Mouse (Mus musculus) left cerebral cortex, adult 8-10 months (tissue): ENCODE measurements around the gene Cd163. TPM values are rescaled to one million over a fixed set of nuclear protein-coding genes. Genes with fewer than 3 reads are reported as not detected.
"Not testable (repeated sequence)": the region's sequence is repeated elsewhere in the genome, so short reads cannot be mapped to it uniquely, and the experiment has no call there.

ENCODE experiments used
- DNase-seq, 2 experiments: peaks; one replicate each; pipeline ENCODE4 v3.0.0; 2022; ENCODE audit warnings: low spot score in 2 of 2
- total RNA-seq, 4 experiments: library from RNA; stranded (reverse); gene quantifications; 2 replicates each; pipeline ENCODE4 v1.2.4; 2022

Gene Cd163
- 1 to 10 TPM; 1.6 to 2.7 (median 2.1) TPM for total RNA-seq

DNA sequence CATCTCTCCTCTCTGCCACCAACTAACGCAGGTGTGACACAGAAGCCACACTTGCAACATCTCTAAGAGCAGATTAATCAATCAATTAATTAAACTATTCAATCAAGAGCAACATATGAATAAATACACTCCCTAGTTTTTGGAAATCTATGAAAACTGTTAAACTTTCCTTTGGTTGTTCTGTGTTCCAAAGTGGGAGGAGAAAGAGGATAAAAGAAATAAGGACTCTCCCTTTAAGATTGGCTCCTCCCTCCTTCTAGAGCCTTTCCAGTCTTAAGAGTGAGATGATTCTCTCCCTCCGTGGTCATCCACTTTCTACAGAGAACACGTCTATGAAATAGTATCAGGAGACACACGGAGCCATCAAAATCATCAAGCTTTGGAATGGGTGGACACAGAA is at the start of gene Cd163:
Cd163 (plus strand) TSS at position 301 of the 400 bp plus-strand sequence.
- DNase-seq = no peak

- no peak for DNase-seq
Observed at GRCm38 (mm10) chr6:124255721-124256470, 48.6 kb upstream of the Cd163 start.

- peak; percentile 14 to 42 for DNase-seq
Observed at GRCm38 (mm10) chr6:124260198-124260931, 44.1 kb upstream of the Cd163 start.

- peak; percentile 17 to 57 for DNase-seq
Observed at GRCm38 (mm10) chr6:124262696-124263095, 41.8 kb upstream of the Cd163 start.

DNA sequence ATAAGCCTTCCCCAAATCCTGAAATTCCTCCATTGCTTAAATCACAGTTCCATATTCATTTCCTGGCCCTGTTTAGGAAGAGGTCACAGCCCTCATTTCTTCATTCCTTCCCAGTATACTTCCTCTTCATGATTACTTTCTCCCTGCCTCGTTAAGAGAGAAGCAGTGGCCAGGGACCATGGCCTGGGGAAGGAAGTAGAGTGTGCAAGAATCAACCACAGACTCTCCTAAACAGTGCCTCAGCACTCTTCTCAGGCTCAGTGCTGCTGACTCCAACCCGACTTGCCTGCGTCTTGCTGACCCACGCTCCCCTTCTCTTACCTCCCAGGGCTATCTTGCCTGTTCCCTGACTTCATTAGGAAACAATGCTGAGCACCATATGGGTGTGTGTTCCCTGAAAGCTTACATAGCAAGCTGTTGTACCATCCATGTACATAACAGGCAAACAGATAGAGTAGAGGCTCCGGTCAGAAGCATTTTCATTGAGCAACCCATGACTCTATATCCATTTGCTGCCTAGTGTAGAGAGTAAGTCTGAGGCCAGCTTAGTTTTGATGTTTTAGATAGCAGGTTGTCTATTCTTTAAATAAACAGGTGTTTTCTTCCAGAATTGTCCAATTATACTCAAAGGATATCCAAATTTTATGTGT is 31.1 kb upstream of the Cd163 start:
- DNase-seq = no peak

GRCm38 (mm10) chr6:124277641-124278040 is 26.8 kb upstream of the Cd163 start:
- no peak for DNase-seq

DNA sequence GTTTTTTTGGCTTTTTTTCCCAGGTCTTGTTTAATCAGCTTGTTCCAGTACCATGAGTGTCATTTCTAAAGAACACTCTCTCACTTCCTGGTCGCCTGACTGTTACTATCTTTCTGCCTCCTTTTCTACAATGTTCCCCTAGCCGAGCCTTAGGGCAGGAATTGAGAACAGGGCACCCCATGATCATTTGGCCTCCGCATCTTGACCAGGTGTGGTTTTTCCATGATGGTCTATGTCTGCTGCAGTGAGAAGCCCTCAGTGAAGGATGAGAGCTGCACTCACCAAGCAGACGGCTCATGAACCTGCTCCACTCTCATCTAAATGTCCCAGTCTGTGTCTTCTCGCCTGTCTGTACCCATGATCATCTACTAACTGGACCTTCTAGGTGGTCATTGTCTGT is 26.2 kb upstream of the Cd163 start:
- DNase-seq = no peak

GRCm38 (mm10) chr6:124282731-124283130 is 21.7 kb upstream of the Cd163 start:
- no peak for DNase-seq

- DNase-seq = not testable (repeated sequence)
Observed at GRCm38 (mm10) chr6:124297378-124297777, 7.1 kb upstream of the Cd163 start.

- no peak for DNase-seq
Observed at GRCm38 (mm10) chr6:124301447-124302192, 2.8 kb upstream of the Cd163 start.

- DNase-seq = no peak
Observed at GRCm38 (mm10) chr6:124308935-124309334, 4.5 kb downstream of the Cd163 start.

GRCm38 (mm10) chr6:124312292-124312691 is 7.8 kb downstream of the Cd163 start:
- DNase-seq = no peak

- no peak for DNase-seq
Observed at GRCm38 (mm10) chr6:124320371-124320770, 15.9 kb downstream of the Cd163 start.

DNA sequence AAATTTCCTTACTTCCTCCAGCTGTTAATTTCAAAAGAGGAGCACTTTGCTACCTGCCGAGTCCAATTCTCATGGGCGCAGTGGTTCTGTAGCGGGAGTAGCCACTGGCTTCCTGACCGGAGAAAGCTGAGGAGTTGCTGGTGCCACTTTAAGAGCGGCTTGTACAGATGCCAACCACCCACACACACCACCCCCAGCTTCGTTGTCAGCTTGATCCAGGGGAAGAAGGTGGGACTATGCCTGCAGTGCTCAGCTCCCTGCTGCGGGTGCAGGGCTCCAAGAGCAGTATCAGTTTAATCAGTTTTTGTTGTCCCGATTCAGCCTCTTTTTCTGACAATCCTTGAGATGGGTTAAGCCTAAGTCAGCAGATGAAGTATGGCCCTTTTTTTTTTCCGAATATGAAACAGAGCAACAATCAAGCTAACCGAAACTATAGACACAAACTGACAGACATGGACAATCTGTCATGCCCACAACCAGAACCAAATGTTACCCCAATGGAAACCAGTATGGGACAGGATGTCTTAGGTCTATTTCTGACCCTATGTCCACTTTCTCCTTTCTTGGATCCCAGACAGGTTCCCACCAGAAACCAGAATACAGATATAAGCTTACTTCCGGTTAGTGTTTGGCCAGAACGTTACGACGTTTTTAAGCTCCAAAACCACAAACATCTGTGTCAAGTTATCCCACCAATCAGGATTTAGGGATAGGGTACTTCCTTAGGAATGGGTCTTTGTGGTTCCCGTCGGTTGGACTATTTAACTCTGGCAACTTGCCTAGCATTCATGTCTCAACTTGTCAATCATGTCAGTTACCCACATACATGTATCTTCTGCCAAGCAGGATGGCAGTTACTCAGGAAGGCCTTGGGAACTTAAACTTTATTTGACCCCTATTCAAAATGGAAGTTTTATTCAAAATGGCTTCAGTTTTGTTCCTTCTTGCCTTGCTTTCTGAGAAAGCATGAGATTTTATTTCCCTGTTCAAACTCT is 17.3 kb downstream of the Cd163 start:
- peak; percentile 42 to 50 for DNase-seq

DNA sequence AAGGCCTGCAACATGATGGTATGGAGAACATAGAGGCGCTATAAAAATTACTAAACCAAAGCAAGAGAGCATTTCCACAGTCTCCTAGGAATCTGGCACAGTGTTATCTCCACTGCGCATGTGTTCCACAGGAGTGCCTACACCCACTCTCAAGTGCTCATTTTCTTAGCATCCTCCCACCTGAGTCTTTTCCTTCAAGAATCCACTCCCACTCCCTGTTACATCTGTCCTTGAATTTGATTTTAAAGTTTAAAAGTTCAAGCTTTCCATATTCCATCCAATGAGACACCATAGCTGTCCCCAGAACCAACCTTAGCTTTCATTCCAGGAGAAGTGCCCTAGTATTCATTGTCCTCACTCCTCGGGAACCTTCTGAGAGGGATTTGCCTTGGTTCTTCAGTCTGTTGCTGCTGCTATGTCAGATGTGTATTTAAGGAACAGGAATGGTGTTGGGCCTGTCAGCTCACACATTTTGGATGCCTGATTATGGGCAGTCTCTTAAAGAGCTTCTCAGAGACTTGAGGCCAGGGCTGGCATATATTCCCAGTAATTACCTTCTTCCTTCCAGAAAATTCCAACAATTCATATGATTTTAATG is 24.0 kb downstream of the Cd163 start:
- DNase-seq = peak in 1 of 2 experiments; percentile 63

- DNase-seq = no peak
Observed at GRCm38 (mm10) chr6:124329622-124330021, 25.2 kb downstream of the Cd163 start.

GRCm38 (mm10) chr6:124345096-124345495 is 40.6 kb downstream of the Cd163 start:
- peak in 1 of 2 experiments; percentile 22 for DNase-seq

GRCm38 (mm10) chr6:124346613-124347012 is 42.2 kb downstream of the Cd163 start:
- no peak for DNase-seq

DNA sequence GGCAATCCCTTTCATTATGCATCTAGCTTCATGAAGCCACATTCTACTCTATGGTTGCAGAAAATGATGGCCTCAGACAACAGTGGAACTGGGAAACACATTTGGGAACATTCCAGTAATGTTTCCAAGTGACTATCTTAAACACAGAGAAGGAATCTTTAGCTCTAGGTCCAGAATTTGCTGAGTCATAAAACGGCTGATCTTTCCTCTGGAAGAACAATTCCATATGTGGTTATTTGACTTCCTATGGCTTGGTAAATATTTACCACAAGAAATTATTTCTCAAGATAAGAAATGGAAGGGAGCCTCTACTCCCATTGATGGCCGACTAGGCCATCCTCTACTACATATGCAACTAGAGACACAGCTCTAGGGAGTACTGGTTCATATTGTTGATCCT is 48.8 kb downstream of the Cd163 start:
- no peak for DNase-seq

- no peak for DNase-seq
Observed at GRCm38 (mm10) chr6:124358953-124359352, 54.5 kb downstream of the Cd163 start.
